8 mouse cellular contexts compared by ENCODE assay signal in the genomic region with DNA sequence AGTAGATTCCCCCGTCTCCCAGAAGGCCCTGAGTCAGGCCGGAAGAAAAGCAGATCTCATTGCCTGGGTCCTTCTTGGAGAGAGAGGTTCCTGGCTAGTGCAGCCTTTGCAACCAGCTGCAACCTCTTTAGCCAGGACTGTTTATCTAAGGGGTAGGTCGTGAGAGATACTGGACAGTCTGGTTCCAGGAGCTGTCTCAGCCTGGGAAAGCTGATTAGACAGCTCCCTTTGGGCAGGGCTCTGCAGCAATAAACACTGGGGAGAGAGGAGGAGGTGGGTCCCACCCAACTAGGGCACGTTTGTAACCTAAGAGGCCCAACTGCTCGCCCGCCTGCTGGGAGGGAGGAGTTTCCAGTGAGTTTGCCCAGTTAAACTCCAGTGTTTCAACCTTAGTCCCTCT.
DNase-seq lines count a peak whose midpoint lies in the region; ATAC-seq and TF ChIP-seq lines count a peak whose summit lies in the region.

No protein-coding gene starts in this region.

- no peaks in the 10 kb centered on the region for H3K36me3 ChIP-seq in ES-Bruce4 (ENCODE audit: control insufficient read depth, insufficient read depth, low read length, poor library complexity, severe bottlenecking)
- H3K36me3 ChIP-seq in heart, adult 2 months (ENCODE audit: control insufficient read depth, insufficient read depth, low read length), result peaks cover 6% of the 10 kb centered on the region
- H3K36me3 ChIP-seq in liver, embryonic 13.5 days, result no peaks in the 10 kb centered on the region
- H3K36me3 ChIP-seq in stomach, embryonic 14.5 days (ENCODE audit: control insufficient read depth, insufficient read depth, low read length), result no peaks in the 10 kb centered on the region
- H3K36me3 ChIP-seq in forebrain, embryonic 15.5 days, result no peaks in the 10 kb centered on the region

- ATAC-seq in liver, embryonic 13.5 days (ENCODE audit: low read depth), result peak; percentile 98
- peak; percentile 92 for ATAC-seq in stomach, embryonic 14.5 days (ENCODE audit: insufficient number of reproducible peaks, insufficient read depth, low FRiP score, low read depth)
- no peak for ATAC-seq in forebrain, embryonic 15.5 days (replicated peaks)

- peak; percentile 66; the same call in 1 of the 2 replicates for TF ChIP-seq EP300 in ES-Bruce4 (IDR thresholded peaks at IDR 0.05; ENCODE audit: insufficient read depth, low read depth, low read length)
- 0 out of 2 replicates have a peak, but pooled peaks have one; percentile 36 for TF ChIP-seq EP300 in heart, adult 2 months (IDR thresholded peaks at IDR 0.05; ENCODE audit: insufficient read depth, low read depth, low read length)

- H3K4me1 ChIP-seq in ES-Bruce4 (ENCODE audit: control insufficient read depth, insufficient read depth, low read length), result peaks cover 8% of the 10 kb centered on the region
- peaks cover 4% of the 10 kb centered on the region for H3K4me1 ChIP-seq in bone marrow, adult 2 months (ENCODE audit: control insufficient read depth, insufficient read depth, low read length)
- peaks cover 30% of the 10 kb centered on the region for H3K4me1 ChIP-seq in heart, adult 2 months (ENCODE audit: control insufficient read depth, insufficient read depth, low read length)
- H3K4me1 ChIP-seq in liver, embryonic 13.5 days (replicated peaks), result peaks cover 90% of the 10 kb centered on the region
- H3K4me1 ChIP-seq in stomach, embryonic 14.5 days (ENCODE audit: control insufficient read depth, insufficient read depth, low read length), result peaks cover 33% of the 10 kb centered on the region
- H3K4me1 ChIP-seq in forebrain, embryonic 15.5 days, result no peaks in the 10 kb centered on the region

- no peaks in the 10 kb centered on the region for H3K9me3 ChIP-seq in ES-Bruce4 (replicated peaks; ENCODE audit: control insufficient read depth, insufficient read depth, low read length, poor library complexity, severe bottlenecking)
- no peaks in the 10 kb centered on the region for H3K9me3 ChIP-seq in liver, embryonic 13.5 days (replicated peaks)
- H3K9me3 ChIP-seq in stomach, embryonic 14.5 days (ENCODE audit: control insufficient read depth, low read depth, low read length), result no peaks in the 10 kb centered on the region
- no peaks in the 10 kb centered on the region for H3K9me3 ChIP-seq in forebrain, embryonic 15.5 days

- peak overlapping the region; percentile 78 for H3K27ac ChIP-seq in ES-Bruce4 (ENCODE audit: insufficient read depth, low read length)
- H3K27ac ChIP-seq in bone marrow, adult 2 months (ENCODE audit: control insufficient read depth, insufficient read depth, low read depth, low read length, poor library complexity), result peak overlapping the region; percentile 81
- H3K27ac ChIP-seq in heart, adult 2 months, result peak overlapping the region; percentile 77
- H3K27ac ChIP-seq in liver, embryonic 13.5 days, result peak overlapping the region; percentile 99
- H3K27ac ChIP-seq in stomach, embryonic 14.5 days (ENCODE audit: low read length), result peak overlapping the region; percentile 82
- no peak overlapping the region for H3K27ac ChIP-seq in forebrain, embryonic 15.5 days (replicated peaks)

- no peak overlapping the region for H3K9ac ChIP-seq in ES-Bruce4 (ENCODE audit: low read depth, poor library complexity, severe bottlenecking)
- peak overlapping the region; percentile 49 for H3K9ac ChIP-seq in heart, adult 2 months (ENCODE audit: low read depth, low read length)
- H3K9ac ChIP-seq in liver, embryonic 13.5 days, result peak overlapping the region; percentile 77
- no peak overlapping the region for H3K9ac ChIP-seq in stomach, embryonic 14.5 days (replicated peaks; ENCODE audit: low read depth, low read length)
- no peak overlapping the region for H3K9ac ChIP-seq in forebrain, embryonic 15.5 days (replicated peaks)

- peak; percentile 68 to 80 for DNase-seq in heart, adult 2 months
- DNase-seq in liver, embryonic 13.5 days, result peak; percentile 78
- no peak for DNase-seq in adrenal gland, postnatal 4 days (ENCODE audit: low spot score in 2 of 2)
- no peak for DNase-seq in cerebellum, adult 11 months

- intact Hi-C loops in heart, adult 2 months (cut with DNase I), result no loop called here

- no peaks in the 10 kb centered on the region for H3K27me3 ChIP-seq in ES-Bruce4 (ENCODE audit: control insufficient read depth, insufficient read depth, low read length, poor library complexity, severe bottlenecking)
- H3K27me3 ChIP-seq in heart, adult 2 months (ENCODE audit: control insufficient read depth, insufficient read depth, low read length), result no peaks in the 10 kb centered on the region
- H3K27me3 ChIP-seq in liver, embryonic 13.5 days, result no peaks in the 10 kb centered on the region
- H3K27me3 ChIP-seq in stomach, embryonic 14.5 days (ENCODE audit: control insufficient read depth, insufficient read depth, low read length), result no peaks in the 10 kb centered on the region
- no peaks in the 10 kb centered on the region for H3K27me3 ChIP-seq in forebrain, embryonic 15.5 days

- no peak for TF ChIP-seq CTCF in ES-Bruce4 (IDR thresholded peaks at IDR 0.05; ENCODE audit: low read depth, low read length)
- no peak for TF ChIP-seq CTCF in bone marrow, adult 2 months (IDR thresholded peaks at IDR 0.05; ENCODE audit: control insufficient read depth, insufficient read depth, low read length)
- TF ChIP-seq CTCF in heart, adult 2 months (IDR thresholded peaks at IDR 0.05), result peak; percentile 28

- peaks cover under 1% of the 10 kb centered on the region; the same call in 1 of the 2 replicates for H3K79me2 ChIP-seq in heart, adult 2 months (replicated peaks; ENCODE audit: control insufficient read depth, insufficient read depth, low read length)

- H3K4me2 ChIP-seq in liver, embryonic 13.5 days, result peak overlapping the region; percentile 68
- 0 out of 2 replicates have a peak overlapping the region, but pooled peaks have one; percentile 18 for H3K4me2 ChIP-seq in stomach, embryonic 14.5 days (replicated peaks; ENCODE audit: low read depth, low read length)
- H3K4me2 ChIP-seq in forebrain, embryonic 15.5 days (replicated peaks), result no peak overlapping the region

- TF ChIP-seq POLR2A in ES-Bruce4 (IDR thresholded peaks at IDR 0.05; ENCODE audit: insufficient read depth, low read length), result no peak
- no peak for TF ChIP-seq POLR2A in bone marrow, adult 2 months (IDR thresholded peaks at IDR 0.05; ENCODE audit: borderline replicate concordance, control insufficient read depth, low read depth, low read length)
- TF ChIP-seq POLR2A in heart, adult 2 months (IDR thresholded peaks at IDR 0.05; ENCODE audit: insufficient read depth, low read depth, low read length), result no peak

- H3K4me3 ChIP-seq in ES-Bruce4 (ENCODE audit: low read depth, low read length), result no peak overlapping the region
- no peak overlapping the region for H3K4me3 ChIP-seq in bone marrow, adult 2 months (replicated peaks; ENCODE audit: control insufficient read depth, low read depth, low read length)
- H3K4me3 ChIP-seq in heart, adult 2 months, result no peak overlapping the region
- peak overlapping the region; percentile 34 for H3K4me3 ChIP-seq in liver, embryonic 13.5 days (replicated peaks)
- no peak overlapping the region for H3K4me3 ChIP-seq in stomach, embryonic 14.5 days (ENCODE audit: low read depth, low read length)
- no peak overlapping the region for H3K4me3 ChIP-seq in forebrain, embryonic 15.5 days

- 50% methylated on average over 6 of the region's 6 CpGs for WGBS in bone marrow, adult 2 months
- WGBS in heart, adult 2 months, result 13% methylated on average over 6 of the region's 6 CpGs
- 12% methylated on average over 6 of the region's 6 CpGs for WGBS in liver, embryonic 13.5 days (ENCODE audit: insufficient replicate concordance)
- WGBS in stomach, embryonic 14.5 days, result 8% methylated on average over 6 of the region's 6 CpGs
- 50% methylated on average over 6 of the region's 6 CpGs for WGBS in forebrain, embryonic 15.5 days

Comparison
In these comparisons a context has a peak if more than half of its experiments do, and no peak if none do; other contexts are left out.
1. H3K9ac ChIP-seq: peak in heart, adult 2 months (single experiment) and liver, embryonic 13.5 days (single experiment); none in ES-Bruce4 (single experiment), stomach, embryonic 14.5 days (single experiment) and forebrain, embryonic 15.5 days (single experiment).
2. DNase-seq: peak in heart, adult 2 months (2 of 2) and liver, embryonic 13.5 days (single experiment); none in adrenal gland, postnatal 4 days (0 of 2) and cerebellum, adult 11 months (single experiment).